Mouse (Mus musculus) thymus, postnatal 25 days (tissue): ENCODE data around the gene Hivep3.

Source experiments
- DNase-seq: peaks from one replicate; pipeline ENCODE4 v3.0.0; 2022

Hivep3 gene

GRCm38 (mm10) chr4:120168346-120168745 lies 434.8 kb downstream of the Hivep3 start:
- no peak for DNase-seq

GRCm38 (mm10) chr4:120170387-120170936 lies 436.9 kb downstream of the Hivep3 start:
- no peak for DNase-seq

- DNase-seq, result no peak
These were observed 438.6 kb downstream of the Hivep3 start for GRCm38 (mm10) chr4:120172050-120172684.

GRCm38 (mm10) chr4:120179123-120179522 lies 445.5 kb downstream of the Hivep3 start:
- no peak for DNase-seq

- DNase-seq, result no peak
These were observed 447.0 kb downstream of the Hivep3 start for GRCm38 (mm10) chr4:120180535-120180934.

- no peak for DNase-seq
These were observed 450.9 kb downstream of the Hivep3 start for GRCm38 (mm10) chr4:120184374-120184991.

GRCm38 (mm10) chr4:120186441-120186840 lies 452.9 kb downstream of the Hivep3 start:
- DNase-seq, result no peak

GRCm38 (mm10) chr4:120186934-120187333 lies 453.4 kb downstream of the Hivep3 start:
- DNase-seq, result no peak
